Mouse (Mus musculus): Measurements from ENCODE around the gene Ptcd2. TPM values are rescaled to one million over a fixed set of nuclear protein-coding genes. Genes with fewer than 3 reads are reported as not detected.

The Ptcd2 gene
- 10 to 100 TPM; 29.5 to 30.7 TPM for total RNA-seq (2021)
- long read RNA-seq, experiment 1, transcript Ptcd2-201 (10 exons, 1,704 nt) = major isoform, 38 of 43 reads
- long read RNA-seq, experiment 1, partial matches to known transcripts = 4 of 43 reads
- long read RNA-seq, experiment 1, other reads (novel, unspliced or antisense) = 1 of 43 reads
- long read RNA-seq, experiment 2, transcript Ptcd2-201 (10 exons, 1,704 nt) = major isoform, 35 of 38 reads
- long read RNA-seq, experiment 2, partial matches to known transcripts = 1 of 38 reads
- long read RNA-seq, experiment 2, other reads (novel, unspliced or antisense) = 2 of 38 reads

GRCm38 (mm10) chr13:99344599-99345575, at the start of gene Ptcd2, which contains the start of gene Mrps27:
Ptcd2 (minus strand) TSS chr13:99344705.
Mrps27 (plus strand) TSS chr13:99344786.
- DNase-seq (ENCODE audit: low spot score in 2 of 2) = peak; percentile 99 to 100

- DNase-seq (ENCODE audit: low spot score in 2 of 2) = no peak
Observed at GRCm38 (mm10) chr13:99393128-99393527, 48.6 kb upstream of the Ptcd2 start.

GRCm38 (mm10) chr13:99391417-99391816, 46.9 kb upstream of the Ptcd2 start:
- DNase-seq (ENCODE audit: low spot score in 2 of 2) = peak; percentile 60 to 73

GRCm38 (mm10) chr13:99387901-99388811, 43.7 kb upstream of the Ptcd2 start:
- no peak for DNase-seq (ENCODE audit: low spot score in 2 of 2)

- DNase-seq (ENCODE audit: low spot score in 2 of 2) = no peak
Observed at GRCm38 (mm10) chr13:99386341-99386740, 41.8 kb upstream of the Ptcd2 start.

- no peak for DNase-seq (ENCODE audit: low spot score in 2 of 2)
Observed at GRCm38 (mm10) chr13:99385911-99386310, 41.4 kb upstream of the Ptcd2 start.

- no peak for DNase-seq (ENCODE audit: low spot score in 2 of 2)
Observed at GRCm38 (mm10) chr13:99384555-99385203, 40.2 kb upstream of the Ptcd2 start.

GRCm38 (mm10) chr13:99382373-99382772, 37.9 kb upstream of the Ptcd2 start:
- no peak for DNase-seq (ENCODE audit: low spot score in 2 of 2)

- no peak for DNase-seq (ENCODE audit: low spot score in 2 of 2)
Observed at GRCm38 (mm10) chr13:99378223-99378622, 33.7 kb upstream of the Ptcd2 start.

GRCm38 (mm10) chr13:99377055-99377454, 32.5 kb upstream of the Ptcd2 start:
- no peak for DNase-seq (ENCODE audit: low spot score in 2 of 2)

GRCm38 (mm10) chr13:99375550-99375949, 31.0 kb upstream of the Ptcd2 start:
- peak; percentile 81 to 91 for DNase-seq (ENCODE audit: low spot score in 2 of 2)

- no peak for DNase-seq (ENCODE audit: low spot score in 2 of 2)
Observed at GRCm38 (mm10) chr13:99374191-99374590, 29.7 kb upstream of the Ptcd2 start.

GRCm38 (mm10) chr13:99373684-99374083, 29.2 kb upstream of the Ptcd2 start:
- no peak for DNase-seq (ENCODE audit: low spot score in 2 of 2)

- no peak for DNase-seq (ENCODE audit: low spot score in 2 of 2)
Observed at GRCm38 (mm10) chr13:99371285-99371684, 26.8 kb upstream of the Ptcd2 start.

- no peak for DNase-seq (ENCODE audit: low spot score in 2 of 2)
Observed at GRCm38 (mm10) chr13:99369103-99369502, 24.6 kb upstream of the Ptcd2 start.

- no peak for DNase-seq (ENCODE audit: low spot score in 2 of 2)
Observed at GRCm38 (mm10) chr13:99367554-99368174, 23.2 kb upstream of the Ptcd2 start.

GRCm38 (mm10) chr13:99366422-99367175, 22.1 kb upstream of the Ptcd2 start:
- DNase-seq (ENCODE audit: low spot score in 2 of 2) = peak; percentile 92

GRCm38 (mm10) chr13:99363866-99364265, 19.4 kb upstream of the Ptcd2 start:
- DNase-seq (ENCODE audit: low spot score in 2 of 2) = no peak

- no peak for DNase-seq (ENCODE audit: low spot score in 2 of 2)
Observed at GRCm38 (mm10) chr13:99358921-99359320, 14.4 kb upstream of the Ptcd2 start.
